Mouse (Mus musculus) liver, embryonic 14.5 days (tissue): ENCODE data around the gene Spsb4. TPM values are rescaled to one million over a fixed set of nuclear protein-coding genes. Genes with fewer than 3 reads are reported as not detected.

ENCODE experiments used
- ATAC-seq: fragments of 200-750 bp; cut with Nextera tagmentation; 2 replicates; pipeline ENCODE4 v1.8.0; 2017; ENCODE audit warnings: moderate number of reproducible peaks, mild to moderate bottlenecking, moderate library complexity; ENCODE audit not compliant: insufficient read depth
- DNase-seq, 3 experiments: peaks; one replicate each; pipeline ENCODE4 v3.0.0-alpha.2; 2012 to 2013; ENCODE audit warnings: low read depth in 3 of 3, low spot score in 3 of 3
- H3K27ac ChIP-seq: fragments of 300-500 bp; sonication (generic); 2 replicates; pipeline ENCODE4 v1.5.1; 2014; ENCODE audit warnings: moderate library complexity, mild to moderate bottlenecking, control low read depth, inconsistent platforms
- H3K27me3 ChIP-seq: fragments of 300-500 bp; sonication (generic); 2 replicates; pipeline ENCODE4 v1.6.1; 2014; ENCODE audit warnings: mild to moderate bottlenecking, low read length, moderate library complexity; ENCODE audit not compliant: control insufficient read depth, insufficient read depth
- H3K36me3 ChIP-seq: fragments of 300-500 bp; sonication (generic); replicated peaks from 2 replicates; pipeline ENCODE4 v1.6.1; 2014; ENCODE audit warnings: low read depth; ENCODE audit not compliant: control insufficient read depth, insufficient read depth
- H3K4me1 ChIP-seq, 2 experiments: fragments of 200-500 bp in 1 of 2; fragments of 300-500 bp in 1 of 2; sonication (generic) in 1 of 2; replicated peaks; 2 replicates each; pipeline ENCODE4 v1.6.1; 2012 to 2014; ENCODE audit warnings: antibody characterized with exemption in 1 of 2, inconsistent platforms in 1 of 2, low read length in 1 of 2; ENCODE audit not compliant: control insufficient read depth in 2 of 2, insufficient read depth in 2 of 2
- H3K4me2 ChIP-seq: fragments of 300-500 bp; sonication (generic); 2 replicates; pipeline ENCODE4 v1.6.1; 2014; ENCODE audit warnings: low read depth, mild to moderate bottlenecking, control low read depth, moderate library complexity
- H3K4me3 ChIP-seq, 2 experiments: fragments of 200-500 bp in 1 of 2; fragments of 300-500 bp in 1 of 2; sonication (generic) in 1 of 2; 2 replicates each; pipeline ENCODE4 v1.5.1; 2012 to 2014; ENCODE audit warnings: low read depth in 2 of 2, low read length in 2 of 2, mild to moderate bottlenecking in 2 of 2, control low read depth in 1 of 2, inconsistent platforms in 1 of 2, moderate library complexity in 1 of 2; ENCODE audit not compliant: insufficient read depth in 1 of 2
- H3K9ac ChIP-seq: fragments of 300-500 bp; sonication (generic); replicated peaks from 2 replicates; pipeline ENCODE4 v1.6.1; 2014; ENCODE audit warnings: mild to moderate bottlenecking, control low read depth, moderate library complexity
- H3K9me3 ChIP-seq: fragments of 300-500 bp; sonication (generic); 2 replicates; pipeline ENCODE4 v1.6.1; 2016; ENCODE audit warnings: low read length, mixed read lengths; ENCODE audit not compliant: control insufficient read depth
- CTCF ChIP-seq: IDR thresholded peaks from 2 replicates; pipeline ENCODE4 v1.5.1; 2016; ENCODE audit warnings: antibody characterized with exemption, low read depth, control low read depth
- EP300 ChIP-seq: IDR thresholded peaks from 2 replicates; pipeline ENCODE4 v1.6.1; 2016; ENCODE audit warnings: antibody characterized with exemption, low read depth
- WGBS: fragments of 180-500 bp; shearing (Covaris S2); extraction: QIAGEN DNeasy Blood & Tissue Kit; methylation state at CpG from one replicate; pipeline ENCODE4 v1.1.7; 2014; ENCODE audit not compliant: insufficient replicate concordance; 5-methylcytosine and 5-hydroxymethylcytosine counted together
- polyA plus RNA-seq, 2 experiments: library from polyadenylated mRNA; depleted of rRNA in 1 of 2; stranded (reverse) in 1 of 2; unstranded in 1 of 2; fragments of >200 nt; fragmentation: Nextera tagmentation in 1 of 2; extraction: Ambion mirVana in 1 of 2; gene quantifications; 2 replicates each; pipeline versions ENCODE4 v1.2.1 to v1.2.3; 2012 to 2014

Spsb4 gene
- polyA plus RNA-seq, 2 experiments = 0.31 to 0.37 TPM

GRCm38 (mm10) chr9:97041633-97042032 lies 23.0 kb upstream of the Spsb4 start:
- 55% methylated on average over 8 of the region's 8 CpGs for WGBS
- ATAC-seq = no peak

DNA sequence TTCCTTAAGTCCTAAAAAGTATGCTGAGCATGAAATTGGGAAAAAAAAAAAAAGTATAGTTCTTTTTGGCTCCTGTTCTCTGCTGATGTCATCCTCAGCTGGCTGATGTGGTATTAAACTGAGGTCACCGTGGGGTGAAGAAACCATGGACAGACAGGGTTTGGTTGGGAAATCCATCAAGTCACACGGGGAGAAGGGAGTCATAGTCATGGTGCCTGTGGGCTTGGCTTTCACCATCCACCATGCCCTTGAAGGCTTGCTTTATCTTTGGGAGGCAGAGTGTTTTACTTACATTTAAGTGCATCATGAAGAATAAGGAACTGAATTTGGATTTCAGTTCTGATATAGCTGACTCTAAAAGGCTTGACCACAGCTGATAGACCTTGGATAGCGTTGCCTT lies 19.4 kb upstream of the Spsb4 start:
- Histone ChIP-seq H3K4me2 (no peak overlapping the region), H3K27ac (no peak overlapping the region), H3K36me3 (no peaks in the 10 kb centered on the region), H3K27me3 (no peaks in the 10 kb centered on the region), H3K9ac (no peak overlapping the region), H3K4me3 (no peak overlapping the region), H3K4me1 (no peaks in the 10 kb centered on the region), H3K9me3 (no peaks in the 10 kb centered on the region)
- TF ChIP-seq EP300 = no peak
- TF ChIP-seq CTCF = no peak
- ATAC-seq = no peak
- DNase-seq = no peak
- WGBS = 56% methylated on average over 3 of the region's 3 CpGs

More at GRCm38 (mm10) chr9:97041633-97042032, 23.0 kb upstream of the Spsb4 start:
- no peak for DNase-seq
- TF ChIP-seq EP300 (no peak), CTCF (no peak)
- no peak overlapping the region for H3K4me3 ChIP-seq
- H3K9ac ChIP-seq = no peak overlapping the region
- no peaks in the 10 kb centered on the region for H3K4me1 ChIP-seq
- no peak overlapping the region for H3K4me2 ChIP-seq
- no peaks in the 10 kb centered on the region for H3K9me3 ChIP-seq
- H3K36me3 ChIP-seq = no peaks in the 10 kb centered on the region
- H3K27me3 ChIP-seq = no peaks in the 10 kb centered on the region
- no peak overlapping the region for H3K27ac ChIP-seq

DNA sequence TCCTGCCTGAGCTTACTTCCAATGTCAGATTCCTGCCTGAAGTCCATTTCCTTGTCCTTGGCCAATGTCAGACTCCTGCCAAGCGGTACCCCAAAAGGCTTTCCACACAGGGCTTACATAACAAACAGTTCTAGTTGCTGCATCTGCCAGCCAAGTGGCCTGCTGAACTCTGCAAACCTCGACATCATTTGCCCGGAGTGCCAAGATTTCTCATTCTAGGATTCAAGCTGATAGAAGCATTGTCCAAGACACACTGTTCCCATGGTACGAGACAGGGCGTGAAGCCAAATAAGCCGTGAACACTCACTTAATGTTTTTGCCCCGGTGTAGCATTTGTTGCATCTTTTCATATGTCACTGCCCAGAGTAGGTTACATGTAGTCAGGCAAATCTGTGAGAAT lies 18.0 kb upstream of the Spsb4 start:
- Histone ChIP-seq H3K4me2 (no peak overlapping the region), H3K9me3 (no peaks in the 10 kb centered on the region), H3K36me3 (no peaks in the 10 kb centered on the region), H3K4me3 (no peak overlapping the region), H3K27ac (no peak overlapping the region), H3K27me3 (no peaks in the 10 kb centered on the region), H3K4me1 (no peaks in the 10 kb centered on the region), H3K9ac (no peak overlapping the region)
- DNase-seq (no peak), ATAC-seq (no peak)
- 66% methylated on average over 7 of the region's 7 CpGs for WGBS
- TF ChIP-seq CTCF (no peak), EP300 (no peak)

DNA sequence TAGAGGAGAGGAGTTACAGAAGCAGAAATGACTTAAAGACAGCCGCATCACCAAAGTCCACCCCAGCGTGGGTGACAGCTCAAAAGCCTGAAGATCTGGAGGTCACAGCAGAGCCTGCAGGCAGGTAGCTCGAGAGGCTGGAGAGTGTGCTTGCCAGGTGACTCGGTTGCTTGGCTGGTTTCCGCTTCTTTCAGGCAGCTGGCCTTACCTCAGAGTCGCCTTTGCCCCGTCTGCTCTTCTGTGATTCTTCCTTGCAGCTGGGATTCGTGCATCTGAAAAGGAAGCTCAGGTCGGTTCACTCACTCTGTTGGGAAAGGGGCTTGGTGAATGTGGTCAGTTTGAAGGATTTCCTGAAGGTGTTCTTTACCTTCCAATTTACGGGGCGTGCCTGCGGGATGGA lies 8.7 kb upstream of the Spsb4 start:
- no peaks in the 10 kb centered on the region for H3K4me1 ChIP-seq
- no peak for DNase-seq
- no peak overlapping the region for H3K9ac ChIP-seq
- no peak overlapping the region for H3K27ac ChIP-seq
- no peaks in the 10 kb centered on the region for H3K36me3 ChIP-seq
- H3K27me3 ChIP-seq = no peaks in the 10 kb centered on the region
- H3K4me2 ChIP-seq = no peak overlapping the region
- H3K9me3 ChIP-seq = no peaks in the 10 kb centered on the region
- ATAC-seq = no peak
- no peak for TF ChIP-seq EP300
- no peak for TF ChIP-seq CTCF
- 52% methylated on average over 12 of the region's 12 CpGs for WGBS
- no peak overlapping the region for H3K4me3 ChIP-seq

GRCm38 (mm10) chr9:97026006-97026405 lies 7.4 kb upstream of the Spsb4 start:
- H3K27ac ChIP-seq = no peak overlapping the region
- H3K4me1 ChIP-seq = 0 out of 4 replicates have a peak, but pooled peaks cover 0 to 2% of the 10 kb centered on the region in 2 experiments
- ATAC-seq (no peak), DNase-seq (no peak)
- 65% methylated on average over 4 of the region's 4 CpGs for WGBS
- H3K9ac ChIP-seq = no peak overlapping the region
- H3K4me3 ChIP-seq = no peak overlapping the region
- no peaks in the 10 kb centered on the region for H3K27me3 ChIP-seq
- TF ChIP-seq EP300 (no peak), CTCF (no peak)
- H3K4me2 ChIP-seq = no peak overlapping the region
- H3K9me3 ChIP-seq = no peaks in the 10 kb centered on the region
- no peaks in the 10 kb centered on the region for H3K36me3 ChIP-seq
